Mouse (Mus musculus) neural tube, postnatal 0 days (tissue): ENCODE results near the gene Flot2. TPM values are rescaled to one million over a fixed set of nuclear protein-coding genes. Genes with fewer than 3 reads are reported as not detected.
A peak's percentile ranks its signal among the peaks of the same experiment; 100 is the strongest.

Experiments
- microRNA counts: library from miRNA; unstranded; fragments of <30 nt; microRNA quantifications from one replicate; lab custom pipeline; 2015
- microRNA-seq: library from miRNA; unstranded; fragments of <30 nt; microRNA quantifications from one replicate; pipeline ENCODE4, GENCODE M21; 2016
- polyA plus RNA-seq: library from polyadenylated mRNA; unstranded; fragments of >200 nt; fragmentation: Nextera tagmentation; extraction: Ambion mirVana; gene quantifications from 2 replicates; pipeline ENCODE4 v1.2.1, GENCODE M21; 2015

The Flot2 gene
- 158 and 168 TPM in 2 replicates for polyA plus RNA-seq

GRCm38 (mm10) chr11:78037831-78038752 lies at the start of gene Flot2:
TSS of gene Flot2 (plus strand) at chr11:78037931.

GRCm38 (mm10) chr11:78031947-78032808 lies 5.6 kb upstream of the Flot2 start, which contains the start of gene Dhrs13:
TSS of gene Dhrs13 (plus strand) at chr11:78032280.

GRCm38 (mm10) chr11:78079961-78080921 lies 42.5 kb downstream of the Flot2 start, which contains the start of gene Eral1:
TSS of gene Eral1 (minus strand) at chr11:78080383.

GRCm38 (mm10) chr11:78094504-78095143 lies 56.9 kb downstream of the Flot2 start, which contains the start of gene Fam222b:
TSS of gene Fam222b (plus strand) at chr11:78094660.

MicroRNAs encoded within 50 kb of the gene (microRNA counts, 519-probe panel; counts per million panel counts)
- microRNA mmu-miR-144 (lab: Ali Mortazavi, UCI): 3,920 counts per million, percentile 31 among the panel's probes with 10 or more counts
- 4,497 counts per million, percentile 48 among the panel's probes with 10 or more counts for microRNA mmu-miR-451 (lab: Ali Mortazavi, UCI)

Small RNA genes within 50 kb of the gene (microRNA-seq; reads per million reads assigned to microRNA genes)
- gene Mir144 (30.2 reads per million, percentile 30 among the genes with 10 or more reads in this experiment), gene Mir451a (not detected), gene Mir451b (not detected)

Other genes with a start within 250 kb of the Flot2 start
- gene Pipox, start 143.8 kb upstream of the Flot2 start, polyA plus RNA-seq: 4.1 and 4.8 TPM in 2 replicates
- gene Sez6, start 107.1 kb upstream of the Flot2 start, polyA plus RNA-seq: 107 and 126 TPM in 2 replicates
- gene Phf12, start 55.2 kb upstream of the Flot2 start, polyA plus RNA-seq: 10.8 and 12.3 TPM in 2 replicates
- 53.0 and 56.2 TPM in 2 replicates for gene Dhrs13, start 5.7 kb upstream of the Flot2 start, polyA plus RNA-seq
- gene Eral1, start 42.5 kb downstream of the Flot2 start, polyA plus RNA-seq: 25.9 and 28.4 TPM in 2 replicates
- 18.1 and 24.6 TPM in 2 replicates for gene Fam222b, start 56.7 kb downstream of the Flot2 start, polyA plus RNA-seq
- 58.8 and 62.9 TPM in 2 replicates for gene Traf4, start 127.7 kb downstream of the Flot2 start, polyA plus RNA-seq
- 7.4 and 8.0 TPM in 2 replicates for gene Nek8, start 138.7 kb downstream of the Flot2 start, polyA plus RNA-seq
- 48.5 and 53.4 TPM in 2 replicates for gene Tlcd1, start 138.8 kb downstream of the Flot2 start, polyA plus RNA-seq
- gene Rpl23a, start 145.7 kb downstream of the Flot2 start, polyA plus RNA-seq: 812 and 926 TPM in 2 replicates
- gene Rab34, start 150.5 kb downstream of the Flot2 start, polyA plus RNA-seq: 74.3 and 78.3 TPM in 2 replicates
- gene Proca1, start 155.5 kb downstream of the Flot2 start, polyA plus RNA-seq: 6.6 and 8.0 TPM in 2 replicates
- gene Sdf2, start 207.8 kb downstream of the Flot2 start, polyA plus RNA-seq: 123 TPM in 2 replicates
- 15.2 and 17.7 TPM in 2 replicates for gene Supt6, start 208.1 kb downstream of the Flot2 start, polyA plus RNA-seq
- 90.2 and 105 TPM in 2 replicates for gene 2610507B11Rik, start 223.8 kb downstream of the Flot2 start, polyA plus RNA-seq